Mouse (Mus musculus) T-helper 17 cell (primary cell): ENCODE measurements around the gene Bnip3.

Source experiments
- in situ Hi-C, 2 experiments: fragments of 300-600 bp; cut with MboI, MseI; formaldehyde crosslinking; loops; 1 replicate in 1 of 2; 2 replicates in 1 of 2; pipeline ENCODE4 v1.15.1; 2025; ENCODE audit warnings: high pct_unique_total_duplicates in 2 of 2

The Bnip3 gene

DNA sequence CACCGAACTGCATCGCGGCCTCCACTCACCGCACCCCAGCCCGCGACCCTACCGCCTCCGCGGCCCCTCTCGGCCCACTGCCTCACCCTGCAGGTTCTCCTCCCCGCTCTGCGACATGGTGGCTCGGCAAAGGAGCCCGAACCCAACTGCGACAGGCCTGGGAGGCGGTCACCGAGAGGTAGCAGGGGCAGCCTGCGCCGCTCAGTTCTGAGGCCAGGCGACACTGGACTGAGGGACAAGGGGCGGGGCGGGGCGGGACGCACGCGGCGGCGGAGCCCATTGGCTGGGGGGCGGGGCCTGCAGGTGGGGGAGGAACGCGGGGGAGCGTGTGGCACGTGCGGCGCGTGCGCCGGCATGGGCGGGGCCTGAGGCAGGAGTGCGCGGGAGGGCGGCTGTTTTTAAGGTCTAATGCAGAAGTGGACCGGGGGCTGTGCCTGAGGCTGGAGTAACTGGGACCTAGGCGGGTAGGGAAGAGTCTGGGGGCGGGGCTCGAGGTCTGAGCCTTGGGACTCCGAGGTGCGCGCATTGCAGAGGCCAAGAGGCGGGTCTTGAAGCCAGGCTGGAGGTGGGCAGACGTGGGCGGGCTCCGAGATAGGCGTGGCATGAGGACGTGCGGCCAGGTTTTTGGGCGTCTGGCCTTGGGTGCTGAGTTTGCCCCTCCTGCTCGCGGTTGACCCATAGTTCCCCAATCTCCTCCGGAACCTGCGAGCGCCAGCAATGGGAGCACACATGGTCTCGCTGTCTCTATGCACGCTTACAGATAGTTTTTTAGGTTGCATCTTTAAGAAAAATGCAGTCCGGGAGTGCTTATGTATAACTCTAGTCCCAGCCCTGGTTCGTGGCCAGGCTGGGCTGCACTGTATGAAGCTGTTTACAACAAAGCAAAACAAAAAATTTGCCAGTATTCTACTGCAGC lies at the start of gene Bnip3:
Bnip3 (minus strand) TSS at position 243 of the 916 bp plus-strand sequence.
- in situ Hi-C loops: no loop called here

DNA sequence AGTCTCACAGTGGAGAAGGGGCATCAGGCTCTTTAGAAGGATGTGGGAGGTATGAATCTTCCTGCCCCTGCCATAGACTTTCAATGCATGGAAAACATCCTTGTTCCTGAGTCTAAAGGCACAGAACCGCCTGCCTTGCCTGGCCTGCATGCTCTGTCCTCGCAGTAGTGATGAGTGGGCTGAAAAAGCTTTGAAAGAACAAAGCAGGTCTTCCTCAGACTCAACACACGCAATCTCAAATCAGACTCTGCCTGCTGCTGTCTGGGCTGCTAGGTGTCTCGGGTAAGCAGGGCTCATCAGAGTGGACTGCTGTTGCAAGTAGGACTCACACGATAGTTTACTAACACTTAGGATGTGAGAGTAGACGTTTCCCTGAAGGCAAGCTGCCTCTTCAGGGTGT lies 47.8 kb upstream of the Bnip3 start:
- in situ Hi-C loops: loop anchor here in 1 of 2 experiments (10.0 kb wide), 1 partner anchor 1372 kb away; no protein-coding TSS in a partner anchor

DNA sequence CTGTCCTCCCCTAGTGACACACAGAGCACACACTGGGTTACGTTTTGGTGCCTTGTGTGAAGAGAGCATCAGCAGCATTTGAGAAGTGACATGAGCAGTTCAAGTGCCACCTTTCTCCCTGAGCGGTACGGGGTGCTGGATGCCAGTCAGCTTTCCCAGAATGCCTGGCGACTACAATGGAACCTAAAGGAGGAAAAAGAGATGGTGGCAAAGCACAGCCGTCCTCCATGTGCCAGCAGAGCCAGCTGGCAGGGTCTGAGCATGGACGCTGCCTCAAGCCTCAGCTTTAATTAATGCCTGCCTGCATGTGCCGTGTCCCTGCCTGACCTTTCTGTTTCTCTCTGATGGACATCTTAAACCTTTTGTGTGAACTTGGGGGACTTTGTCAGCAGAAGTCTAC lies 46.5 kb upstream of the Bnip3 start:
- in situ Hi-C loops: loop anchor here in 1 of 2 experiments (10.0 kb wide), 1 partner anchor 1371 kb away; no protein-coding TSS in a partner anchor

DNA sequence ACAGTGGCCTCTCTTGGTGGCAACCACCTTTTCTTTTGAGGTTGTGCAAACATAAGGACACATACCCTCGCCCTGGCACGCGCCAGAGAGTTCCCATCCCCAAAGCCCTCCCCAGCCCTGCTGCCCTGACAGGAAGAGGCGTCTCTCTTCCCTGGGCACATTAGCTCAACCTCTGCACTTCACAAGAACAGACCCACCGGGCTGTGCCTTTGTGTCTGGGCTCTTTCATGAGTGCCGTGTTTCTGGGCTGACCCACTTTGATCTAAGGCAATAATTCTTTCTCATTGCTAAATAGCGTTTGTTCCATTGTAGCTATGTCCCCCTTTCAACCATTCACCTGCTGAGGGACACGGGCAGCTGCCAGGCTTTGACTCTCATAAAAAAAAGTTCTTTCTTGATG lies 39.0 kb upstream of the Bnip3 start:
- in situ Hi-C loops: no loop called here

DNA sequence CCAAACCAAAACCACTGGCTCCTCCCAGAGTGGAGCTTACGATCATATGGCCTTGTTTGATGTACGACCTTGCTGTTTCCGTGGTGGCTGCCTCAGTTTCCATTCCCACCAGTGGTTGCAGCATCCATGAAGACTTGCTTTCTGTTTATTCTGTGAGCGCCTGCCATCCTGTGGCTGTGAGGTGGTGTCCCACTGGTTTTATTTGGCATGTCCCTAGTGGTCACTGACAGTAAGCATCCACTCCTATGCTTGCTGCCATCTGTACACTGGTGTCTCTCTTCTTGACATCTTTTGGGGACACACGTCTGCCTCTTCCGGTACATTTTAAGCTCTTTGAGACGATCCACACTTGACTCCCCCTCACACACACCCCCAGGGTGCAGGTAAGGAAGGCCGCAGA lies 38.4 kb upstream of the Bnip3 start:
- in situ Hi-C loops: no loop called here

DNA sequence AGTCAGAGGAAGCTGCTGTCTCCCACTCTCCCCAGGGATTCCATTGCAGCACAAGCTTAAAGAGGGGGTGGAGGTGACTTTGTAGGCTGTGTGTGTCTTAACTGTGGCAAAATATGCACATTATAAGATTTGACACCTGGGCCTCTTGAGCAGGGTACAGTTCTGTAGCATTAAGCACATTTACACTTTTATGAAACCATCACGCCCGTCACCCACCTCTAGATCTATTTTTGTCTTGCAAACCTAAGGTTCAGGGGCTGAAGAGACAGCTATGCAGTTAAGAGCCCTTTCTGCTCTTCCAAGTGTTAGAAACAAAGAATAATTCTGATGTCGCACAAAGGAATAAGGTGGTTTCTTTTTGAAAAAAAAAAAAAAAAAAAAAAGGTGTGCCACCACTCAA lies 36.3 kb upstream of the Bnip3 start:
- in situ Hi-C loops: no loop called here

DNA sequence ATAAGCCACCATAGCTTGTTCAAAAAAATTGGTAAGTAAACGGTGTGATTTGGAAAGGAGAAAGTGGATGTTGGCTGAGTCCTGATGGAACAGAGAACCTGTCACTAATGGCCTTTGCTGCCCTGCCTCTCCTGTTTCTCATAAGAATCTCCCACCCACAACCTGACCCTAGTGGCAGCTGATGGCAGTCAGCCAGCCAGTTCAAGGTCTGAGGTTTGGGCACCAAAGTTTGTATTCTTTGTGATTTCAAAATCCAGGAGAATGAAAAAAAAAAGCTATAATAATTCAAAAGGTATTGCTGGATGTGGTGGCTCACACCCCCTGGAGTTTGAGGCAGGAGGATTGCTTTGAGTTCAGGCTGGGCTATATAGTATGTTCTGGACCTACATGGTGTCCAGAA lies 33.0 kb upstream of the Bnip3 start:
- in situ Hi-C loops: no loop called here

DNA sequence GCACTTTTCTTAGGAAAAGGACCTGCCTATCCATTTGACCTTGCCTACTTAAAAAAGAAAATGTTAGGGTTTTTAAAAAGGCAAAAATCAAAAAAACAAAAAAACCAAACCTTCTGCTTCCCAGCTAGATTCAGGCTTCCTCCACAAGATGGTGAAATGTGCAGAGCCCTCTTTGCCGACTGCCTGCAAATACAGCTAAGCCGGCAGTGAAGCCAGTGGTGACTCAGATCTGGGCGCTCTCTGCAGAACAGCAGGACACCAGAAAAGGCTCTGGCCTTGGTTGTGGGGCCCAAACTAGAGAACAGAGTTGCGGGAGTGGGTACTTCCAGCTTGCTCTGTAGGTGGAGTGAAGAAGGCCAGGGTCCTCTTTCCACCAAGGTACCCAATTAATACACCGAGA lies 32.3 kb upstream of the Bnip3 start:
- in situ Hi-C loops: no loop called here

DNA sequence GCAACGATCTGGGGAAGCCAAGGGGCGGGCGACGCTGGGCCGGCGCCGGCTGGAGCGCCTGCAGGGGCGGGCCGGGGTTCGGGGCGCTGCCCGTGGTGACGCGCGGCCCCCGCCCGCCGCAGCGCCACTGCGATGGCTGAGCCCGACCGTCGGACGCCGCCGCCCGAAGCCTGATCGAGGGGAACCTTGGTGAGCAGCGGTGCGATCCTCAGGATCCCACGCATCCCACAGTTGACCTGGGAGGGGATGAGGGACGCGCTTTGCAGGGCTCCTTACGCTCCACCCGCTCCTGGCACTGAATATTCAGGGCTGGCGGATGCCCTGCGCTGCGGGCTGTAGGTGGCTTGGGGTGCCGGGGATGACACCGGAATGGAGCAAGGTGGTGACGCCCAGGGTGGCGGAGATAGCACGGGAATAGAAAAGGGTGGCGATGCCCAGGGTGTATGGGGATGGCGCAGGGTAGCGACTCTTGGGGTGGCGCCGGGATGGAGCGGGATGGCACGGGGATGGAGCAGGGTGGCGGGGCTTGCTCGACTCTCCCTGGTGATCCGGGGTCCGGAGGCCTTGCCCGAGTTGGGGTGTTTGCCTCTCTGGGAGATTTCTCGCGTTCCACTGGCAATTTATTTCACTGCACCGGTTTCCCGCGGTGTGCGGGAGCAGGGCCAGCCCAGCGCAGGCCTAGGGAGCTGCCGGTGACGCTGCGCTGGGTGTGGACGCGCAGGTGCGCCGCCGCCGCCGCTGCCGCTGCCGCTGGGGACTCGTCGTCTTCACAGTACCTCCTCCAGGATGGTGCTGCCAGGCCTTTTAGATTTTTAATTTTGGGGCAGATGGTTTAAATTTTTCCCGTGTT lies 31.5 kb upstream of the Bnip3 start, which contains the start of gene Jakmip3:
Jakmip3 (plus strand) TSS at position 119 of the 850 bp plus-strand sequence.
- in situ Hi-C loops: no loop called here

DNA sequence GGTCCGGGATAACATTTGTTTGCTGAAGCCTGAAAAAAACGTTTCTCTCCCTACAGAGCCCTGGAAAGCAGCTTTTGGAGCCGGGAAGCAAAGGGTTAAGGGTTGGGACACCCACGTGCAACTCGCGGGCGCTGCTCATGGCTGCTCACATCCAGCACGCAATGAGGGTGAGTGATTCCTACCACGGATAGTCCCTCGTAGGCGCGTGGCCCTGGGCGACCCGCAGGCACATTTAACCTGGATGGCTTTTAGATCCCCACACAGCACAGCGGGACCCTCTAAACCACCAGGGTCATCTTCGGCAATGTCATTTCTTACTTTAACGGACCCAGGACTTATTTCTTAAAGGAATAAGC lies 30.9 kb upstream of the Bnip3 start:
- in situ Hi-C loops: no loop called here

DNA sequence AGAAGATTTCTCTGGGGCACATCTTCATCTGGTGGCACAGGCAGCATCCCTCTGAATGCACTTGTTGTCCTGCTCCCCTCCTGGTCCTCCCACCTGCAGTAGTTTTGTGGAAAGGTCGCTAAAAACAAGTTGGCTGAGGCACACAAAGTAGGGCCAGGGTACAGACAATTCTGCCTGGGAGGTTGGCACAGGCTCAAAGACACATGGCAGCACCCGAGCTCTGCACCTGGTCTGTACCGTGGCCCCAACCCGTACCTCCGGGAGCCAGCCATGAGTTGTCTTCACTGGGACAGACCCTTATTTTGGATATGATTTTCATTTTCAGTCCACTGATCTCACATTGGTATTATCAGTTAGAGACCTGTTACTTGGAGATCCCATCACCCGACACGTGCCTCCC lies 29.7 kb upstream of the Bnip3 start:
- in situ Hi-C loops: no loop called here

DNA sequence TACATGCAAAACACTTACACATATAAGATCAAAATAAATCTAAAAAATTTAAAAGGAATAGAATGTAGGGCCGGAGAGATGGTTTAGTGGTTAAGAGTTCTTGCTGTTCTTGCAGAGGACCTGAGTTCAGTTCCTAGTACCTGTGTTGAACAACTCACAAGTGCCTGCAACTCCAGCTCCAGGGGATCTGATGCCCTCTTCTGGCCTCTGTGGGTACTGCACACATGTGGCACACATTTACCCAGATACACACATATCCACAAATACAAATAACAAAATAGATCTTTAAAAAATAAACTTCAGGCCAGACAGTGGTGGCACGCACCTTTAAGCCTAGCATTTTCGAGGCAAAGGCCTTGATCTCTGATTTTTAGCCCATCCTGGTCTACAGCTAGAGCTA lies 25.2 kb upstream of the Bnip3 start:
- in situ Hi-C loops: no loop called here

DNA sequence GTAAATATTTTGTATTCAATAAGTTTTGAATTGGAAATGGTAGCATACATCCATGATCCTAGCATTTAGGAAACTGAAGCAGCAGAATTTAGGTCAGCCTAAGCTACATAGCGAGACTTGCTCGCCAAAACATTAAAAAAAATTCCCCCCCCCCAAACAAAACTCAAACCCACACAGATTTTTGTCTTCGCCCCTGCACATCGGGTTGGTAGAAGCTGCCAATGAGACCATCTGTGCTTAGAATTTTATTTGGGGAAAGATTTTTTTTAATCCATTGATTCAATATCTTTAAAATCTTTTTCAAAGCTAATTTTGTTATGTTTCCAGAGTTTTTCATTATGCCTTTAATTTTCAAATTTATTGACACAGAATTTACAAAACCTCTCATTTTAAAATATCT lies 19.1 kb upstream of the Bnip3 start:
- in situ Hi-C loops: loop anchor here in 1 of 2 experiments (10.0 kb wide), 1 partner anchor 1454 kb away; no protein-coding TSS in a partner anchor

DNA sequence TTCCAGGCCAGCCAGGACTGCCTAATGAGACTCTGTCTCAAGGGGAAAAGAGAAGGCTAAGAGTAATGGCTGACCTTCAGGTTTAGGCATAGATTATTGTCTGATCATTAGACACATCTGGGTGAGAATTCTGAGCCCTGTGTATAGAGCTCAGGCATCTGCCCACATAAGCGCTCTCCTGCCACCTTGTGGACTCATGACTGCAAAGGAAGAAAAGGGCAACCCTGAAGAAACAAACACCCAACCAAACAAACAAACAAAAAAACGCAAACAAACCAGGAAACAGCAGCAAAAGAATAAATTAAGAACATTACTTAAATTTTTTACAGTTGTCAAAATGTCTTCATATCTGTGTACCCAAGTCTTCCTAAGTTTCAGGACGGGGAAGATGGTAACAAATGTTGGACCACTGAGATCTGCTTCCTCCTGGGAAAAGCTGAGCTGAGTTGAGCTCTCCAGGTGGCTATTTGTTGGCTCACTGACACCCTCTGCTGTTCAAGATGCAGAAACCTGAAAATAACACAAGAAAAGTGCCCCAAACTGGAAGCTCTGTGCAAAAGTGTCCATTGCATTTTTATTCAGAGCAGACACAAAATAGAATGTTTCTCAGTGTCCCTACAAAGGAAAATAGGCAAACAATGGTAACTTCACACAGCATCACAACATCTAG lies 14.6 kb upstream of the Bnip3 start:
- in situ Hi-C loops: loop anchor here (5.0 to 10.0 kb wide), 3 partner anchors 82 to 1449 kb away; no protein-coding TSS in a partner anchor

DNA sequence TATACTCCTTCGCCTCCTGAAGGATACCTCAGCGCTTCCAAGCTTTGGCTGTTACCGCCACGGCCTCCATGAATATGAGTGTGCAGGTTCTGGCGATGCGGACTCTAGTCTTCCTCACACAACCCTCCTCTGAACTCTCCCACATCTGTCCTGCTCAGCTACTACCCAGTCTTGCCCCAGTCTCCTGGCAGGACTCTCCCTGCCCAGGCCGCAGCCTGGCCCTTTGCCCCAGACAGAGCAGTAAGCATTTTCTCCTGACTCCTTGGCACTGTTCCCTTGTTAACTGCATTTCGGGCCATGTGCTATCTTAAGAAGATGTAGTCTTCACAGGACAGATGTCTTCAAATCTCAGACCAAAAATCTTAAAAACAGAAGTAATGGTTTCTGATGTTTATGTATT lies 12.3 kb upstream of the Bnip3 start:
- in situ Hi-C loops: loop anchor here (5.0 to 10.0 kb wide), 3 partner anchors 79 to 1447 kb away; no protein-coding TSS in a partner anchor

DNA sequence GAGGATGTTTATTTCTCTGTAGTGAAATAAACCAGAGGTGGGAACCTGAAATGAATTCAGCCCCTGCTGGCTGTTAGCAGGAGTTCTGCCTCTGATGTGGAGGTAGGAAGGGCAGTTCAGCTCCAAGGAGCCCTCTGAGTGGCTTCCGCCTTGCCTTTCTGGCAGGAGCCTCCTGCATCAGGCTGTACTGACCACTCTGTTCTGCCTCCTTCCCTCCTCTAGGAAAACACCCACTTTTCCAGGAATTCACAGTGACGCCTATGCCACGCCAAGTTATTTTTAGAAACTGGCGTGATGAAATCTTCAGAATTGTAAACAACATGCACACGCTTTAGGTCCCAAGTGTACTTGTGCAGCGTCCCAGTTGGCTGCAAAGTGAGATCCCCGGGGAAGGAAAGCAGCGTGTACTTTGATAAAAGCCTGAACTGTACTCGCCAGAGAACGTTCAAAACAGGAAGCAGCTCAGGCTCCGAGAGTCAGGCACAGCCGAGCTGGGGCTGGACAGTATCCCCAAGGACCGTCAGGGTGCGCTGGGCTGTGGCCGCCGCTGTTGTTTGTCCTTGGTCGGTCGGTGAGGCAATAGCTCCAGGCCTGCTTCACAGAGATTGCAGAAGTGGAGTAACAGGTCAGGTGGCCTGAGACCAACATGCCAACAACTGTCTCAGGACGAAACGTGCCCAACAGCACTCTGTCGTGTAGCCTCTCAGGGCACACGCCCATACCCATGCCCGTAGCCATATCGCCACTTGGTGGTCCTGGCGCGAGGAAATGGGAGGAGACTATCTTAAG lies 10.0 kb upstream of the Bnip3 start:
- in situ Hi-C loops: no loop called here

DNA sequence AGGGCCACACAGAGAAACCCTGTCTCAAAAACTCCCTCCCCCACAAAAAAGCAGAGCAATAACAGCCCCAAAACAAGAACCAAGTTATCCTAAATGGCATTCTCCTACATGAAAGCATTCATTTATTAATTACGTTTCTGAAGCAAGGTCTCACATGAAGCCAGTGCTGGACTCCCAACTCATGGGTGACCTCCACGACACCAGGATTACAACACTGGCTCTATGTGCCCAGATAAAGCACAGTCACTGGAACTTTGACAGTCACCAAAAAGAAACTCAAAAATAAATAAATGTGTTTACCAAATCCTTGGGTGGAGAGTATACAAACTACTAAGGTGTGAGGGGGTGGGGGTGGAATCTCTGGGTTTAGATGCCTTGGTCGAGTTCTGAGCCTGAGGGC lies 4.3 kb upstream of the Bnip3 start:
- in situ Hi-C loops: no loop called here

DNA sequence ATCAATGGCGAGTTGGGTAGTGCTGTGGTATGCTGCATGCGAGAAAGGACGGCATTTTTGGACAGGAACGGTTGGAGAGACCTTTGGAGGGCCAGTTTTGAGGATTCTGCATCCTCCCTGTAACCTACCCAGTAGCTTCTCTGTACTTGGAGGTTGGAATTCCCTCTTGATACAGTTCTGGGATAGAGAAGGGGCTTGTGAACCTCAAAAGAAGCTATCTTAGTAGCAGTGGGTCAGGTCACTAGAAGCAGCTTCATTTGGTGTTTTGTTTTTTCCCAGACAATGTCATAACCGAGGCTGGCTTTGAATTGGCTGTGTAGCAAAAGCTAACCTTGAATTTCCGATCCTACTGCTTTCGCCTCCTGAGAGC lies 859 bp upstream of the Bnip3 start:
- in situ Hi-C loops: no loop called here

DNA sequence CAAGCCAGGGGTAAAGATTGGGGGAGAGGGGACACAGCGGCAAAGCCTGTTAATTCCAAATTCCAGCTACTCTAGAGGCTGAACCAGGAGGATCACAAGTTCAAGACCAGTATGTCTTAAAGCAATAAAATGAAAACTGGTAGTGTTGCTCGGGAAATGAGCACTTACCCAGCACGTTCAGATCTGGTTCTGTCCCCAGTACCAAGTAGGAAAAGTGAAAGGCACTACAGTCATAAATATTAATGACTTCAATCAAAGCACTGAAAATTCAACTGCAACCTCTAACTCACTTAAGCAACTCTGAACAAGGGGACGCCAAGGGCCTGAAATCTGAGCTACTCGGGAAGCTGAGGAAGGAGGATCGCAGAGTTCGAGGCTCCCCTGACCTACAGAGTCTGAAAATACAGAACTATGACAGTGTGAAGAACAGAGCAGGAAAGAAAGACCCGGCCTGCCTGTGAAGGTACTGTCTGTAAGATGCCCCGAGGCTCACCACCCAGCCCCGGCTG lies 497 bp downstream of the Bnip3 start:
- in situ Hi-C loops: no loop called here

DNA sequence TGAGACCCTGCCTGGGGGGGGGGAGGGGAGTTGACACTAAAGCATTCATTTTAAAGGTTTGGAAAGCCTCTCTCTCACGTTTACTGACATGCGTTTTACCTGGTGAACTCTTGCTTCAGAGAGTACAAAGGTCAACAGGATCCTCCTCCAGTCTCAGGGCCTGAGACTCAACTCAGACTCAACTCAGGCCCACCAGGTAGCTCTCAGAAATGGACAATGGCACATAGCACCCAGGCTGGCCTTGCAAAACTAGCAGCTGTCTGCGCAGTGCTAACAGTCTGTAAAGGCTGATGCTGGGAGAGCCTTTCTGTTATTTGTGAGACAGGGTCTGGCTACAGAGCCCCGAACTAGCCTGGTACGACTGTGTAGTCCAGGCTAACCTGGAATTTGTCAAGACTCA lies 1.3 kb downstream of the Bnip3 start:
- in situ Hi-C loops: no loop called here

DNA sequence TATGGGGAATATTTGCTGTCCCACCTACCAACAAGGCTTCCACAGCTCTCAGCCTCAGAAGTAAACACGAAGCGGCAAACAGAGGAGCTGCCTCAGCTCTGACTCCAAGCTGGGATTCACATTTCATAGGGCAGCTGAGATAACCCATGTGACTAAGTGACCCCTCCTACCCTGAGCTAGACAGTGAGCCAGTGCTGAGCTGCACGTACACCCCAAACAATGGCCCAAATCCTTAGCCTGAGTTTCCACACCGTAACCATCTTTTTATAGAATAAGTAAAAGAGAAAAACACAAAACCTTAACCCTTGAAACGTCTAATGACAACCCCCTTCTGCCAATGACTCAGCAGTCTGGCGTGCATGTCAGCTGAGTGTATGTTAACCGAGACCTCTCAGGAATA lies 2.3 kb downstream of the Bnip3 start:
- in situ Hi-C loops: no loop called here
